Comparison of ENCODE assay signal across 8 mouse cellular contexts in genomic region chr6:34384701-34385370, GRCm38 (mm10). TPM values are rescaled to one million over a fixed set of nuclear protein-coding genes. Genes with fewer than 3 reads are reported as not detected.
DNase-seq lines count a peak whose midpoint lies in the region; ATAC-seq lines count a peak whose summit lies in the region.
"Had no signal": no experiment of that assay in that cellular context is flagged by ENCODE, and none has a peak within 500 bp of the region (broad histone marks: within the 10 kb centered on the region; RNA-seq: fewer than 3 reads in every experiment).

No protein-coding gene starts in this region.

- no peaks in the 10 kb centered on the region for H3K9me3 ChIP-seq in forebrain, embryonic 13.5 days (replicated peaks)
- H3K9me3 ChIP-seq in megakaryocyte, embryonic 14.5 days, result peaks cover 7% of the 10 kb centered on the region; the same call in 1 of the 2 replicates
- no peaks in the 10 kb centered on the region for H3K9me3 ChIP-seq in stomach, embryonic 16.5 days (replicated peaks; ENCODE audit: control insufficient read depth, low read length)

- peak overlapping the region; percentile 61 for H3K27ac ChIP-seq in brown adipose tissue, adult 24 weeks (replicated peaks; ENCODE audit: low read depth, low read length)
- H3K27ac ChIP-seq in forebrain, embryonic 13.5 days, result no peak overlapping the region
- peak overlapping the region; percentile 87 for H3K27ac ChIP-seq in stomach, embryonic 16.5 days (ENCODE audit: low read length)

- peak overlapping the region; percentile 75 for H3K4me2 ChIP-seq in forebrain, embryonic 13.5 days
- peak overlapping the region; percentile 82 for H3K4me2 ChIP-seq in stomach, embryonic 16.5 days (ENCODE audit: low read depth, low read length)

- DNase-seq in MEL-GATA-1-ER (ENCODE audit: extremely low read depth, low read depth), result peak; percentile 17
- peak; percentile 51 to 64 for DNase-seq in heart, postnatal 36 days
- peak; percentile 75 to 88 for DNase-seq in kidney, postnatal 36 days

- H3K27me3 ChIP-seq in forebrain, embryonic 13.5 days, result no peaks in the 10 kb centered on the region
- no peaks in the 10 kb centered on the region for H3K27me3 ChIP-seq in megakaryocyte, embryonic 14.5 days (replicated peaks)
- no peaks in the 10 kb centered on the region for H3K27me3 ChIP-seq in stomach, embryonic 16.5 days (ENCODE audit: control insufficient read depth, insufficient read depth, low read length)

- H3K4me1 ChIP-seq in brown adipose tissue, adult 24 weeks (ENCODE audit: control insufficient read depth, insufficient read depth, insufficient read length, low read length), result no peaks in the 10 kb centered on the region
- H3K4me1 ChIP-seq in forebrain, embryonic 13.5 days, result peaks cover 14% of the 10 kb centered on the region
- H3K4me1 ChIP-seq in megakaryocyte, embryonic 14.5 days, result peaks cover 20% of the 10 kb centered on the region; the same call in 1 of the 2 replicates
- 0 out of 2 replicates have a peak, but pooled peaks cover 6% of the 10 kb centered on the region for H3K4me1 ChIP-seq in stomach, embryonic 16.5 days (ENCODE audit: control insufficient read depth, insufficient read depth, low read length)

- peak overlapping the region; percentile 50; the same call in 1 of the 2 replicates for H3K9ac ChIP-seq in forebrain, embryonic 13.5 days
- H3K9ac ChIP-seq in stomach, embryonic 16.5 days (ENCODE audit: low read length), result peak overlapping the region; percentile 72

- WGBS in forebrain, embryonic 13.5 days, result 5% methylated on average over 13 of the region's 13 CpGs
- 3% methylated on average over 13 of the region's 13 CpGs for WGBS in stomach, embryonic 16.5 days

- peak overlapping the region; percentile 90 for H3K4me3 ChIP-seq in brown adipose tissue, adult 24 weeks (ENCODE audit: insufficient read depth, low read depth, low read length)
- H3K4me3 ChIP-seq in forebrain, embryonic 13.5 days, result peak overlapping the region; percentile 42
- peak overlapping the region; percentile 92 for H3K4me3 ChIP-seq in megakaryocyte, embryonic 14.5 days (replicated peaks)
- peak overlapping the region; percentile 65 for H3K4me3 ChIP-seq in stomach, embryonic 16.5 days (replicated peaks; ENCODE audit: low read length)

- intact Hi-C loops in heart, postnatal 36 days (cut with DNase I), result no loop called here

- peak; percentile 74; the same call in 1 of the 2 replicates for ATAC-seq in forebrain, embryonic 13.5 days
- ATAC-seq in stomach, embryonic 16.5 days (ENCODE audit: insufficient read depth, low FRiP score), result peak; percentile 68; the same call in 1 of the 2 replicates

- no peaks in the 10 kb centered on the region for H3K36me3 ChIP-seq in forebrain, embryonic 13.5 days (ENCODE audit: poor library complexity, severe bottlenecking)
- H3K36me3 ChIP-seq in megakaryocyte, embryonic 14.5 days (replicated peaks; ENCODE audit: low read length), result peaks cover 31% of the 10 kb centered on the region
- no peaks in the 10 kb centered on the region for H3K36me3 ChIP-seq in stomach, embryonic 16.5 days (ENCODE audit: control insufficient read depth, insufficient read depth, low read length)

RNA-seq across cellular contexts. Expression of gene Akr1b10, which starts 0.8 kb away (rescaled TPM):
- polyA plus RNA-seq in brown adipose tissue, adult 24 weeks (2012; ENCODE audit: insufficient read depth, insufficient read length, missing spikeins), result 112 and 116 TPM in 2 replicates
- 7.1 and 8.0 TPM in 2 replicates for polyA plus RNA-seq in forebrain, embryonic 13.5 days (2015; fragmentation: Nextera tagmentation; extraction: Ambion mirVana)
- 10 to 100 TPM; 56.8 to 65.7 TPM for total RNA-seq in heart, postnatal 36 days (2021)
- 1.9 TPM in 1 of 2 replicates, not detected in the other for polyA plus RNA-seq in megakaryocyte, embryonic 14.5 days (2012; ENCODE audit: insufficient read depth, low replicate concordance)
- polyA plus RNA-seq in stomach, embryonic 16.5 days (2015; fragmentation: Nextera tagmentation; extraction: Ambion mirVana), result 21.6 and 24.9 TPM in 2 replicates

RNA-seq across cellular contexts. Expression of gene Akr1b7, which starts 27.3 kb away (rescaled TPM):
- polyA plus RNA-seq in brown adipose tissue, adult 24 weeks (2012; ENCODE audit: insufficient read depth, insufficient read length, missing spikeins), result not detected in 2 replicates
- not detected in 2 replicates for polyA plus RNA-seq in forebrain, embryonic 13.5 days (2015; fragmentation: Nextera tagmentation; extraction: Ambion mirVana)
- total RNA-seq in heart, postnatal 36 days (2021), result not detected
- not detected in 2 replicates for polyA plus RNA-seq in megakaryocyte, embryonic 14.5 days (2012; ENCODE audit: insufficient read depth, low replicate concordance)
- polyA plus RNA-seq in stomach, embryonic 16.5 days (2015; fragmentation: Nextera tagmentation; extraction: Ambion mirVana), result 1.5 and 16.7 TPM in 2 replicates
- total RNA-seq: layer of hippocampus, postnatal 36 days had no signal

RNA-seq across cellular contexts. Expression of gene Akr1b8, which starts 30.9 kb away (rescaled TPM):
- 33.7 and 37.4 TPM in 2 replicates for polyA plus RNA-seq in brown adipose tissue, adult 24 weeks (2012; ENCODE audit: insufficient read depth, insufficient read length, missing spikeins)
- polyA plus RNA-seq in forebrain, embryonic 13.5 days (2015; fragmentation: Nextera tagmentation; extraction: Ambion mirVana), result 7.4 and 10.8 TPM in 2 replicates
- 1 to 10 TPM; 3.3 to 3.8 TPM for total RNA-seq in heart, postnatal 36 days (2021)
- 0.89 TPM in 1 of 2 replicates, not detected in the other for polyA plus RNA-seq in megakaryocyte, embryonic 14.5 days (2012; ENCODE audit: insufficient read depth, low replicate concordance)
- polyA plus RNA-seq in stomach, embryonic 16.5 days (2015; fragmentation: Nextera tagmentation; extraction: Ambion mirVana), result 5.6 and 6.9 TPM in 2 replicates

Comparison
In these comparisons a context has a peak if more than half of its experiments do, and no peak if none do; other contexts are left out.
1. DNase-seq: peak in every context shown above with its lines; median percentile 82 in kidney, postnatal 36 days; 58 in heart, postnatal 36 days; 17 in MEL-GATA-1-ER.
2. H3K4me3 ChIP-seq: peak in every context shown above with its lines; median percentile 92 in megakaryocyte, embryonic 14.5 days; 90 in brown adipose tissue, adult 24 weeks; 65 in stomach, embryonic 16.5 days; 42 in forebrain, embryonic 13.5 days.